Comparison of ENCODE assay signal across 10 mouse cellular contexts in the genomic region with DNA sequence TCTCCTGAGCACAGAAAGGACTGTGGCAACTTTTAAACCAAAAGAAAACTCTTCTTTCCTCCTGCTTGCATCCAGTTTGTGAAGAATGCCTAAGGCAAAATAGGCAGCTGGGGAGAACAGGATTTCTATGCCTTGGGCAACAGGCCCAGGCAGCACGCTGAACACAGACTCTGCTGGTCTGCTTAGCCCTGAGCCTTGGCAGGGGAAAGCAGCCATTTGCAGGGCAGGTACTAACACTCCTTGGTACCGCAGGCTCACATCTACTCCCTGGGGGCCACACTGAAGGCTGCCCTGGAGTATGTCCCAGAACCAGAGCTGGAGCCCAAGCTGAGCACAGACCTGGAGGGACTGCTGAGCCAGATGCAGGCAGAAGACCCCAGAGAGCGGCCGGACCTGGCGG. TPM values are rescaled to one million over a fixed set of nuclear protein-coding genes. Genes with fewer than 3 reads are reported as not detected.
DNase-seq lines count a peak whose midpoint lies in the region; ATAC-seq lines count a peak whose summit lies in the region.
"Had no signal": no experiment of that assay in that cellular context is flagged by ENCODE, and none has a peak within 500 bp of the region (broad histone marks: within the 10 kb centered on the region; RNA-seq: fewer than 3 reads in every experiment).

No protein-coding gene starts in this region.

- ATAC-seq in hindbrain, embryonic 12.5 days (ENCODE audit: low FRiP score), result no peak
- no peak for ATAC-seq in hindbrain, embryonic 11.5 days (ENCODE audit: low FRiP score)
- peak; percentile 74 for ATAC-seq in embryonic facial prominence, embryonic 14.5 days (ENCODE audit: low read depth)
- peak; percentile 19; the same call in 1 of the 2 replicates for ATAC-seq in midbrain, embryonic 13.5 days
- no peak for ATAC-seq in liver, embryonic 11.5 days (replicated peaks; ENCODE audit: low FRiP score)

- no peak for DNase-seq in hindbrain, embryonic 11.5 days (ENCODE audit: low spot score)
- DNase-seq in ZHBTc4 (ENCODE audit: low read depth, low spot score), result peak; percentile 54
- DNase-seq in embryonic facial prominence, embryonic 14.5 days (ENCODE audit: low spot score), result peak; percentile 50
- DNase-seq in liver, embryonic 11.5 days (ENCODE audit: low spot score), result no peak
- DNase-seq in thymus, postnatal 25 days, result no peak
- DNase-seq: kidney, adult 2 months had no signal

- H3K4me1 ChIP-seq in hindbrain, embryonic 12.5 days, result peaks cover 27% of the 10 kb centered on the region
- 0 out of 2 replicates have a peak, but pooled peaks cover 2% of the 10 kb centered on the region for H3K4me1 ChIP-seq in hindbrain, embryonic 11.5 days (replicated peaks; ENCODE audit: control insufficient read depth, insufficient read depth, low read length)
- H3K4me1 ChIP-seq in embryonic facial prominence, embryonic 14.5 days (ENCODE audit: control insufficient read depth, insufficient read depth, low read length), result no peaks in the 10 kb centered on the region
- H3K4me1 ChIP-seq in midbrain, embryonic 13.5 days (replicated peaks), result peaks cover 39% of the 10 kb centered on the region
- H3K4me1 ChIP-seq in liver, embryonic 11.5 days (replicated peaks; ENCODE audit: control insufficient read depth, insufficient read depth, low read length), result no peaks in the 10 kb centered on the region

- WGBS in hindbrain, embryonic 12.5 days, result 61% methylated on average over 5 of the region's 5 CpGs
- WGBS in hindbrain, embryonic 11.5 days, result 72% methylated on average over 5 of the region's 5 CpGs
- 38% methylated on average over 5 of the region's 5 CpGs for WGBS in embryonic facial prominence, embryonic 14.5 days
- WGBS in midbrain, embryonic 13.5 days, result 60% methylated on average over 5 of the region's 5 CpGs
- WGBS in liver, embryonic 11.5 days, result 78% methylated on average over 5 of the region's 5 CpGs

- H3K9ac ChIP-seq in hindbrain, embryonic 12.5 days, result 0 out of 2 replicates have a peak overlapping the region, but pooled peaks have one; percentile 13
- H3K9ac ChIP-seq in hindbrain, embryonic 11.5 days (ENCODE audit: low read depth, low read length), result no peak overlapping the region
- no peak overlapping the region for H3K9ac ChIP-seq in embryonic facial prominence, embryonic 14.5 days (ENCODE audit: low read depth, low read length)
- no peak overlapping the region for H3K9ac ChIP-seq in midbrain, embryonic 13.5 days (replicated peaks)
- no peak overlapping the region for H3K9ac ChIP-seq in liver, embryonic 11.5 days (ENCODE audit: low read depth, low read length)

- no peaks in the 10 kb centered on the region for H3K9me3 ChIP-seq in hindbrain, embryonic 12.5 days (replicated peaks)
- H3K9me3 ChIP-seq in hindbrain, embryonic 11.5 days (ENCODE audit: control insufficient read depth, low read length), result no peaks in the 10 kb centered on the region
- no peaks in the 10 kb centered on the region for H3K9me3 ChIP-seq in embryonic facial prominence, embryonic 14.5 days (ENCODE audit: control insufficient read depth, low read length)
- no peaks in the 10 kb centered on the region for H3K9me3 ChIP-seq in midbrain, embryonic 13.5 days
- no peaks in the 10 kb centered on the region for H3K9me3 ChIP-seq in liver, embryonic 11.5 days (ENCODE audit: control insufficient read depth, low read length)

- peaks cover 27% of the 10 kb centered on the region for H3K27me3 ChIP-seq in hindbrain, embryonic 12.5 days
- no peaks in the 10 kb centered on the region; the same call in 1 of the 2 replicates for H3K27me3 ChIP-seq in hindbrain, embryonic 11.5 days (ENCODE audit: control insufficient read depth, insufficient read depth, low read length)
- H3K27me3 ChIP-seq in embryonic facial prominence, embryonic 14.5 days (replicated peaks; ENCODE audit: control insufficient read depth, insufficient read depth, low read length), result peaks cover 12% of the 10 kb centered on the region
- peaks cover 30% of the 10 kb centered on the region for H3K27me3 ChIP-seq in midbrain, embryonic 13.5 days
- peaks cover 5% of the 10 kb centered on the region; the same call in 1 of the 2 replicates for H3K27me3 ChIP-seq in liver, embryonic 11.5 days (replicated peaks; ENCODE audit: control insufficient read depth, insufficient read depth, low read length)

- H3K27ac ChIP-seq in hindbrain, embryonic 12.5 days, result no peak overlapping the region
- H3K27ac ChIP-seq in hindbrain, embryonic 11.5 days (ENCODE audit: low read depth, low read length), result no peak overlapping the region
- peak overlapping the region; percentile 39; the same call in 1 of the 2 replicates for H3K27ac ChIP-seq in embryonic facial prominence, embryonic 14.5 days (replicated peaks; ENCODE audit: low read depth, low read length)
- H3K27ac ChIP-seq in midbrain, embryonic 13.5 days, result peak overlapping the region; percentile 72
- H3K27ac ChIP-seq in liver, embryonic 11.5 days (ENCODE audit: low read depth, low read length), result no peak overlapping the region
- H3K27ac ChIP-seq: macrophage had no signal

- H3K36me3 ChIP-seq in hindbrain, embryonic 12.5 days, result no peaks in the 10 kb centered on the region
- H3K36me3 ChIP-seq in hindbrain, embryonic 11.5 days (ENCODE audit: control insufficient read depth, insufficient read depth, low read length), result no peaks in the 10 kb centered on the region
- no peaks in the 10 kb centered on the region for H3K36me3 ChIP-seq in embryonic facial prominence, embryonic 14.5 days (ENCODE audit: control insufficient read depth, insufficient read depth, low read length)
- H3K36me3 ChIP-seq in midbrain, embryonic 13.5 days, result no peaks in the 10 kb centered on the region
- H3K36me3 ChIP-seq in liver, embryonic 11.5 days (ENCODE audit: control insufficient read depth, insufficient read depth, low read length), result no peaks in the 10 kb centered on the region

- H3K4me2 ChIP-seq in hindbrain, embryonic 12.5 days (replicated peaks), result no peak overlapping the region
- no peak overlapping the region for H3K4me2 ChIP-seq in hindbrain, embryonic 11.5 days (replicated peaks; ENCODE audit: low read depth, low read length)
- no peak overlapping the region for H3K4me2 ChIP-seq in embryonic facial prominence, embryonic 14.5 days (ENCODE audit: low read depth, low read length)
- H3K4me2 ChIP-seq in midbrain, embryonic 13.5 days (replicated peaks), result no peak overlapping the region
- no peak overlapping the region for H3K4me2 ChIP-seq in liver, embryonic 11.5 days

- H3K4me3 ChIP-seq in hindbrain, embryonic 12.5 days, result no peak overlapping the region
- H3K4me3 ChIP-seq in hindbrain, embryonic 11.5 days (ENCODE audit: low read depth, low read length), result no peak overlapping the region
- H3K4me3 ChIP-seq in embryonic facial prominence, embryonic 14.5 days (ENCODE audit: low read depth, low read length), result no peak overlapping the region
- no peak overlapping the region for H3K4me3 ChIP-seq in midbrain, embryonic 13.5 days (replicated peaks)
- no peak overlapping the region for H3K4me3 ChIP-seq in liver, embryonic 11.5 days (ENCODE audit: low read depth, low read length)

RNA-seq across cellular contexts. Expression of a gene that starts 13.7 kb away (rescaled TPM):
- polyA plus RNA-seq in hindbrain, embryonic 12.5 days (2016; fragmentation: Nextera tagmentation; extraction: Ambion mirVana), result 3.5 and 3.8 TPM in 2 replicates
- 1.2 and 1.4 TPM in 2 replicates for polyA plus RNA-seq in hindbrain, embryonic 11.5 days (2014; fragmentation: Nextera tagmentation; extraction: Ambion mirVana)
- 0.77 and 1.5 TPM in 2 replicates for polyA plus RNA-seq in embryonic facial prominence, embryonic 14.5 days (2014; fragmentation: Nextera tagmentation; extraction: Ambion mirVana)
- polyA plus RNA-seq in midbrain, embryonic 13.5 days (2015; fragmentation: Nextera tagmentation; extraction: Ambion mirVana), result 6.0 and 7.2 TPM in 2 replicates
- not detected in 2 replicates for polyA plus RNA-seq in liver, embryonic 11.5 days (2014; fragmentation: Nextera tagmentation; extraction: Ambion mirVana)
- polyA plus RNA-seq: macrophage had no signal

RNA-seq across cellular contexts. Expression of a gene that starts 35.4 kb away (rescaled TPM):
- not detected in 2 replicates for polyA plus RNA-seq in hindbrain, embryonic 12.5 days (2016; fragmentation: Nextera tagmentation; extraction: Ambion mirVana)
- polyA plus RNA-seq in hindbrain, embryonic 11.5 days (2014; fragmentation: Nextera tagmentation; extraction: Ambion mirVana), result not detected in 2 replicates
- polyA plus RNA-seq in embryonic facial prominence, embryonic 14.5 days (2014; fragmentation: Nextera tagmentation; extraction: Ambion mirVana), result 0.22 TPM in 1 of 2 replicates, not detected in the other
- not detected in 2 replicates for polyA plus RNA-seq in midbrain, embryonic 13.5 days (2015; fragmentation: Nextera tagmentation; extraction: Ambion mirVana)
- polyA plus RNA-seq in liver, embryonic 11.5 days (2014; fragmentation: Nextera tagmentation; extraction: Ambion mirVana), result not detected in 2 replicates
- polyA plus RNA-seq: heart, embryonic 14.5 days; macrophage had no signal

Comparison
In these comparisons a context has a peak if more than half of its experiments do, and no peak if none do; other contexts are left out.
1. ATAC-seq: peak in embryonic facial prominence, embryonic 14.5 days (single experiment) and midbrain, embryonic 13.5 days (single experiment); none in hindbrain, embryonic 12.5 days (single experiment), hindbrain, embryonic 11.5 days (single experiment) and liver, embryonic 11.5 days (single experiment).
2. H3K27ac ChIP-seq: peak in embryonic facial prominence, embryonic 14.5 days (single experiment) and midbrain, embryonic 13.5 days (single experiment); none in hindbrain, embryonic 12.5 days (single experiment), hindbrain, embryonic 11.5 days (single experiment) and liver, embryonic 11.5 days (single experiment).
3. DNase-seq: peak in ZHBTc4 (single experiment) and embryonic facial prominence, embryonic 14.5 days (single experiment); none in hindbrain, embryonic 11.5 days (single experiment), liver, embryonic 11.5 days (single experiment) and thymus, postnatal 25 days (single experiment).